Mouse (Mus musculus) small intestine, adult 2 months (tissue): ENCODE results near the gene Eml6. TPM values are rescaled to one million over a fixed set of nuclear protein-coding genes. Genes with fewer than 3 reads are reported as not detected.

Source experiments
- H3K27ac ChIP-seq: fragments of 200-500 bp; 2 replicates; pipeline ENCODE4 v1.5.1; 2012; ENCODE audit warnings: low read depth, low read length, control low read depth, inconsistent platforms; ENCODE audit not compliant: insufficient read depth
- H3K27me3 ChIP-seq: fragments of 200-500 bp; 2 replicates; pipeline ENCODE4 v1.6.1; 2012; ENCODE audit warnings: mild to moderate bottlenecking, moderate library complexity, low read length, inconsistent platforms; ENCODE audit not compliant: control insufficient read depth, insufficient read depth
- H3K36me3 ChIP-seq: fragments of 200-500 bp; 2 replicates; pipeline ENCODE4 v1.6.1; 2012; ENCODE audit warnings: mild to moderate bottlenecking, low read length, control low read depth, inconsistent platforms; ENCODE audit not compliant: control insufficient read depth, insufficient read depth
- H3K4me1 ChIP-seq: fragments of 200-500 bp; 2 replicates; pipeline ENCODE4 v1.6.1; 2012; ENCODE audit warnings: low read length, inconsistent platforms, mixed read lengths; ENCODE audit not compliant: control insufficient read depth, insufficient read depth, insufficient read length
- H3K4me3 ChIP-seq: fragments of 200-500 bp; 2 replicates; pipeline ENCODE4 v1.5.1; 2012; ENCODE audit warnings: low read depth, mild to moderate bottlenecking, control low read depth, inconsistent platforms, low read length, moderate library complexity
- CTCF ChIP-seq: fragments of 200-500 bp; IDR thresholded peaks from 2 replicates; pipeline ENCODE4 v1.5.1; 2012; ENCODE audit warnings: low read depth, mild to moderate bottlenecking, control low read depth, inconsistent platforms, low read length, moderate library complexity, mixed read lengths; ENCODE audit not compliant: insufficient replicate concordance, insufficient read length; ENCODE audit errors: extremely low read depth
- POLR2A ChIP-seq: fragments of 200-500 bp; IDR thresholded peaks from 2 replicates; pipeline ENCODE4 v1.6.1; 2012; ENCODE audit warnings: low read depth, mild to moderate bottlenecking, control low read depth, inconsistent platforms, low read length, moderate library complexity
- WGBS: fragments of 180-500 bp; shearing (Covaris S2); methylation state at CpG from one replicate; pipeline ENCODE4 v1.1.7; 2018; 5-methylcytosine and 5-hydroxymethylcytosine counted together
- polyA plus RNA-seq: library from polyadenylated mRNA; depleted of rRNA; stranded (reverse); fragments of >200 nt; gene quantifications from 2 replicates; pipeline ENCODE4 v1.2.3, GENCODE M21; 2012

Eml6 gene
- polyA plus RNA-seq, 1 experiment: 0.49 TPM

- Histone ChIP-seq H3K27me3 (no peaks in the 10 kb centered on the region), H3K36me3 (no peaks in the 10 kb centered on the region), H3K4me3 (no peak overlapping the region), H3K27ac (no peak overlapping the region), H3K4me1 (peaks cover 2% of the 10 kb centered on the region; the same call in 1 of the 2 replicates)
- WGBS: 57% methylated on average over 1 of the region's 1 CpGs
- TF ChIP-seq CTCF: no peak
Observed at GRCm38 (mm10) chr11:29788499-29788898, 237.3 kb downstream of the Eml6 start.

- H3K27me3 ChIP-seq: no peaks in the 10 kb centered on the region
- WGBS: 11% methylated on average over 5 of the region's 5 CpGs
- peak overlapping the region; percentile 28; the same call in 1 of the 2 replicates for H3K27ac ChIP-seq
- no peaks in the 10 kb centered on the region for H3K36me3 ChIP-seq
- H3K4me1 ChIP-seq: peaks cover 2% of the 10 kb centered on the region; the same call in 1 of the 2 replicates
- no peak for TF ChIP-seq CTCF
- TF ChIP-seq POLR2A: no peak
- H3K4me3 ChIP-seq: no peak overlapping the region
Observed at GRCm38 (mm10) chr11:29787473-29787872, 238.4 kb downstream of the Eml6 start.

GRCm38 (mm10) chr11:29786583-29787219, 239.1 kb downstream of the Eml6 start:
- Histone ChIP-seq H3K27ac (no peak overlapping the region), H3K4me1 (peaks cover 2% of the 10 kb centered on the region; the same call in 1 of the 2 replicates), H3K36me3 (no peaks in the 10 kb centered on the region), H3K4me3 (no peak overlapping the region), H3K27me3 (no peaks in the 10 kb centered on the region)
- WGBS: 67% methylated on average over 6 of the region's 6 CpGs
- TF ChIP-seq CTCF: no peak
- no peak for TF ChIP-seq POLR2A

- 50% methylated on average over 2 of the region's 2 CpGs for WGBS
- Histone ChIP-seq H3K36me3 (no peaks in the 10 kb centered on the region), H3K27me3 (no peaks in the 10 kb centered on the region), H3K27ac (no peak overlapping the region), H3K4me1 (no peaks in the 10 kb centered on the region), H3K4me3 (no peak overlapping the region)
- TF ChIP-seq CTCF (no peak), POLR2A (no peak)
Observed at GRCm38 (mm10) chr11:29779409-29780026, 246.3 kb downstream of the Eml6 start.

- no peaks in the 10 kb centered on the region for H3K4me1 ChIP-seq
- no peak overlapping the region for H3K27ac ChIP-seq
- 70% methylated on average over 3 of the region's 3 CpGs for WGBS
- TF ChIP-seq CTCF (no peak), POLR2A (no peak)
- H3K4me3 ChIP-seq: no peak overlapping the region
- H3K27me3 ChIP-seq: no peaks in the 10 kb centered on the region
- no peaks in the 10 kb centered on the region for H3K36me3 ChIP-seq
Observed at GRCm38 (mm10) chr11:29778936-29779335, 246.9 kb downstream of the Eml6 start.

GRCm38 (mm10) chr11:29777964-29778363, 247.9 kb downstream of the Eml6 start:
- Histone ChIP-seq H3K27ac (no peak overlapping the region), H3K27me3 (no peaks in the 10 kb centered on the region), H3K4me3 (no peak overlapping the region), H3K4me1 (no peaks in the 10 kb centered on the region), H3K36me3 (no peaks in the 10 kb centered on the region)
- no peak for TF ChIP-seq CTCF
- no peak for TF ChIP-seq POLR2A

GRCm38 (mm10) chr11:29774760-29775159, 251.1 kb downstream of the Eml6 start:
- H3K4me3 ChIP-seq: no peak overlapping the region
- no peaks in the 10 kb centered on the region for H3K4me1 ChIP-seq
- 76% methylated on average over 2 of the region's 2 CpGs for WGBS
- H3K27ac ChIP-seq: no peak overlapping the region
- H3K27me3 ChIP-seq: no peaks in the 10 kb centered on the region
- H3K36me3 ChIP-seq: no peaks in the 10 kb centered on the region
- no peak for TF ChIP-seq CTCF
- TF ChIP-seq POLR2A: no peak
